Mouse (Mus musculus) urinary bladder, postnatal 4 days (tissue): Measurements from ENCODE around the gene Ifi214.
"Not testable (repeated sequence)": the region's sequence is repeated elsewhere in the genome, so short reads cannot be mapped to it uniquely, and the experiment has no call there.

ENCODE experiments used
- DNase-seq, 2 experiments: peaks; one replicate each; pipeline ENCODE4 v3.0.0; 2021 to 2022; ENCODE audit warnings: low spot score in 2 of 2

The Ifi214 gene

GRCm38 (mm10) chr1:173535791-173536190 lies at the start of gene Ifi214:
Gene Ifi214, minus strand, starts transcription at chr1:173535957.
- not testable (repeated sequence) for DNase-seq

GRCm38 (mm10) chr1:173579921-173580585 lies 44.3 kb upstream of the Ifi214 start:
- no peak for DNase-seq

GRCm38 (mm10) chr1:173579079-173579478 lies 43.3 kb upstream of the Ifi214 start:
- DNase-seq, result no peak

GRCm38 (mm10) chr1:173550491-173551050 lies 14.8 kb upstream of the Ifi214 start:
- DNase-seq, result not testable (repeated sequence)

GRCm38 (mm10) chr1:173548798-173549197 lies 13.0 kb upstream of the Ifi214 start:
- DNase-seq, result not testable (repeated sequence)

GRCm38 (mm10) chr1:173521452-173521851 lies 14.3 kb downstream of the Ifi214 start:
- no peak for DNase-seq

- DNase-seq, result not testable (repeated sequence)
Observed at GRCm38 (mm10) chr1:173510595-173510994, 25.2 kb downstream of the Ifi214 start.

- not testable (repeated sequence) for DNase-seq
Observed at GRCm38 (mm10) chr1:173491483-173491882, 44.3 kb downstream of the Ifi214 start.

- DNase-seq, result not testable (repeated sequence)
Observed at GRCm38 (mm10) chr1:173490812-173491480, 44.8 kb downstream of the Ifi214 start, which contains the start of gene Ifi206. Gene Ifi206, minus strand, starts transcription at chr1:173491041.

GRCm38 (mm10) chr1:173481182-173481574 lies 54.6 kb downstream of the Ifi214 start:
- DNase-seq, result not testable (repeated sequence)

GRCm38 (mm10) chr1:173480399-173481181 lies 55.2 kb downstream of the Ifi214 start:
- not testable (repeated sequence) for DNase-seq
